Comparison of ENCODE assay signal across 14 mouse cellular contexts in the genomic region with DNA sequence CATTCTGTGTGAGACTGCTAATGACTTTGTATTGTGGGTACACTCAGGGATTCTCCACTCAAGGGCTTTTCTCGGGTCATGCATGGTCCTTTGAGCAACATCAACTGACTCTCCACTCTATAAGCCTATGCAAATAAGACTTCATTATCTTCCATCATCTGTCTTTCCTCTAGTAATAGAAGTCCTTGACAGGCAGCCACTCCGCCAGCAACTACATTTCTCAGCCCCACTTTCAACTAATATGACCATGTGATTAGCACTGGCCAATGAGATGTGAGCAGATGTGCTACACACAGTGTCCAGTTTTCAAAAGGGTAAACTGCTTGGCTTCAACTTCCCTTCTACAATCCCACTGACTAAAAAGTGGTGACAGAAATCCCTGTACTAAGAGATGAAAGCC.
"Had no signal": no experiment of that assay in that cellular context is flagged by ENCODE, and none has a peak within 500 bp of the region (broad histone marks: within the 10 kb centered on the region; RNA-seq: fewer than 3 reads in every experiment).

No protein-coding gene starts in this region.

- H3K27ac ChIP-seq: kidney, postnatal 0 days; limb, embryonic 13.5 days; midbrain, embryonic 12.5 days; neural tube, embryonic 13.5 days; stomach, embryonic 15.5 days had no signal

- H3K4me1 ChIP-seq: limb, embryonic 13.5 days; midbrain, embryonic 12.5 days; neural tube, embryonic 13.5 days; stomach, embryonic 15.5 days had no signal

- H3K36me3 ChIP-seq: limb, embryonic 13.5 days; midbrain, embryonic 12.5 days; neural tube, embryonic 13.5 days; stomach, embryonic 15.5 days had no signal

- H3K4me3 ChIP-seq: limb, embryonic 13.5 days; midbrain, embryonic 12.5 days; neural tube, embryonic 13.5 days; stomach, embryonic 15.5 days had no signal

- H3K9ac ChIP-seq: limb, embryonic 13.5 days; midbrain, embryonic 12.5 days; neural tube, embryonic 13.5 days; stomach, embryonic 15.5 days had no signal

- DNase-seq: kidney, adult 8-10 months; kidney, postnatal 36 days; layer of hippocampus, adult 9-11 months; lung, adult 18-20 months; retina, postnatal 1 day; right cerebral cortex, postnatal 4 days; thymus, adult 2 months; thymus, postnatal 25 days had no signal

- ATAC-seq: midbrain, embryonic 16.5 days had no signal

- H3K4me2 ChIP-seq: limb, embryonic 13.5 days; midbrain, embryonic 12.5 days; neural tube, embryonic 13.5 days; stomach, embryonic 15.5 days had no signal

- H3K9me3 ChIP-seq: limb, embryonic 13.5 days; midbrain, embryonic 12.5 days; neural tube, embryonic 13.5 days; stomach, embryonic 15.5 days had no signal

- H3K27me3 ChIP-seq: limb, embryonic 13.5 days; midbrain, embryonic 12.5 days; neural tube, embryonic 13.5 days; stomach, embryonic 15.5 days had no signal
